Comparison of ENCODE assay signal across 12 mouse cellular contexts in genomic region chr14:45135560-45135959, GRCm38 (mm10).
A peak's percentile ranks its signal among the peaks of the same experiment; 100 is the strongest.
DNase-seq lines count a peak whose midpoint lies in the region; ATAC-seq and TF ChIP-seq lines count a peak whose summit lies in the region.
"Had no signal": no experiment of that assay in that cellular context is flagged by ENCODE, and none has a peak within 500 bp of the region (broad histone marks: within the 10 kb centered on the region; RNA-seq: fewer than 3 reads in every experiment).

No protein-coding gene starts in this region.

- H3K4me1 ChIP-seq in kidney, postnatal 0 days (replicated peaks; ENCODE audit: insufficient read depth, low read length): no peaks in the 10 kb centered on the region

- ATAC-seq in cerebellum, adult (ENCODE audit: insufficient number of reproducible peaks, low FRiP score, low TSS enrichment): no peak
- no peak for ATAC-seq in kidney, postnatal 0 days (replicated peaks; ENCODE audit: low FRiP score, low read depth)
- ATAC-seq: intestine, postnatal 0 days had no signal

- no peak for TF ChIP-seq CTCF in kidney, postnatal 0 days (IDR thresholded peaks at IDR 0.05; ENCODE audit: low read depth)

- H3K4me2 ChIP-seq in kidney, postnatal 0 days (ENCODE audit: low read length): no peak overlapping the region

- WGBS in kidney, postnatal 0 days: 22% methylated on average over 9 of the region's 9 CpGs

- H3K4me3 ChIP-seq in kidney, postnatal 0 days (replicated peaks; ENCODE audit: low read depth, low read length): no peak overlapping the region

- H3K9me3 ChIP-seq in kidney, postnatal 0 days (replicated peaks; ENCODE audit: low read length): no peaks in the 10 kb centered on the region
- H3K9me3 ChIP-seq: G1E had no signal

- no peaks in the 10 kb centered on the region for H3K27me3 ChIP-seq in kidney, postnatal 0 days (ENCODE audit: insufficient read depth, low read length)

- H3K27ac ChIP-seq in kidney, postnatal 0 days: no peak overlapping the region

- H3K9ac ChIP-seq in kidney, postnatal 0 days (ENCODE audit: low read depth, low read length): no peak overlapping the region

- H3K36me3 ChIP-seq in kidney, postnatal 0 days (ENCODE audit: insufficient read depth, low read length): no peaks in the 10 kb centered on the region
- H3K36me3 ChIP-seq: G1E had no signal

- DNase-seq in cerebellum, postnatal 14 days: peak; percentile 29 to 30
- DNase-seq in kidney, postnatal 0 days (ENCODE audit: low spot score): peak; percentile 16
- DNase-seq in kidney, adult 8-10 months: no peak
- DNase-seq in ovary, postnatal 14 days (ENCODE audit: low spot score): peak; percentile 15
- no peak for DNase-seq in ovary, postnatal 10 days (ENCODE audit: low spot score)
- DNase-seq in mesoderm, embryonic 11.5 days (ENCODE audit: low read depth, low spot score): peak; percentile 41
- DNase-seq in layer of hippocampus, postnatal 10 days (ENCODE audit: low spot score in 2 of 2): no peak
- DNase-seq: B cell, adult 2 months; cerebellum, adult 11-12 months had no signal

Comparison
In these comparisons a context has a peak if more than half of its experiments do, and no peak if none do; other contexts are left out.
1. DNase-seq: peak in cerebellum, postnatal 14 days (2 of 2), kidney, postnatal 0 days (single experiment), ovary, postnatal 14 days (single experiment) and mesoderm, embryonic 11.5 days (single experiment); none in kidney, adult 8-10 months (0 of 2), ovary, postnatal 10 days (single experiment) and layer of hippocampus, postnatal 10 days (0 of 2).